In the genomic region with DNA sequence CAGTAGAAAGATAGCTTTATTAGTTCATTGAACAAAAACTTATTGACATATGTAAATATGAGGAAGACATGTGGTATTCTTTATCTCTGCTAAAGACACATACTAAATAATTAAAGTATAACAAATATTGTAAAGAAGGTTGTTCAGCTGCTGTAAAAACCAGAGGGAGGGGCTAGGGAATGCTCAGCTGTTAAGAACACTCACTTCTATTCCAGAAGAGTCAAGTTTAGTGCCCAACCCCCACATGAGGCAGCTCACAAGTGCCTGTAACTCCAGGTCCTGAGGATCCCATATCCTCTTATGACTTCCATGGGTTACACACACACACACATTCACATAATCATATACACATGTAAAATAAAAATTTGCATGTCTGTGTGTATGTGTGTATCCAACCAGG, we compare ENCODE assay signal across 23 mouse cellular contexts.
DNase-seq lines count a peak whose midpoint lies in the region; ATAC-seq and TF ChIP-seq lines count a peak whose summit lies in the region.
"Had no signal": no experiment of that assay in that cellular context is flagged by ENCODE, and none has a peak within 500 bp of the region (broad histone marks: within the 10 kb centered on the region; RNA-seq: fewer than 3 reads in every experiment).

No protein-coding gene starts in this region.

- no peaks in the 10 kb centered on the region for H3K27me3 ChIP-seq in embryonic facial prominence, embryonic 14.5 days (replicated peaks; ENCODE audit: control insufficient read depth, insufficient read depth, low read length)
- no peaks in the 10 kb centered on the region for H3K27me3 ChIP-seq in embryonic facial prominence, embryonic 10.5 days (replicated peaks; ENCODE audit: low read depth, poor library complexity, severe bottlenecking)
- no peaks in the 10 kb centered on the region for H3K27me3 ChIP-seq in limb, embryonic 14.5 days (ENCODE audit: control insufficient read depth, insufficient read depth, low read length)
- H3K27me3 ChIP-seq in limb, embryonic 10.5 days (ENCODE audit: low read depth, poor library complexity, severe bottlenecking): no peaks in the 10 kb centered on the region
- H3K27me3 ChIP-seq in C2C12 (ENCODE audit: control insufficient read depth, insufficient read depth, insufficient read length): no peaks in the 10 kb centered on the region
- H3K27me3 ChIP-seq in myocyte (ENCODE audit: control insufficient read depth, insufficient read depth, insufficient read length): no peaks in the 10 kb centered on the region
- H3K27me3 ChIP-seq: CH12.LX, Patski had no signal

- H3K9ac ChIP-seq in embryonic facial prominence, embryonic 14.5 days (ENCODE audit: low read depth, low read length): no peak overlapping the region
- H3K9ac ChIP-seq in limb, embryonic 14.5 days (ENCODE audit: low read depth, low read length, severe bottlenecking): no peak overlapping the region

- TF ChIP-seq CTCF in C2C12 (IDR thresholded peaks at IDR 0.05; ENCODE audit: control insufficient read depth, insufficient read depth, insufficient read length): no peak

- H3K4me2 ChIP-seq in embryonic facial prominence, embryonic 14.5 days (ENCODE audit: low read depth, low read length): no peak overlapping the region
- no peak overlapping the region for H3K4me2 ChIP-seq in limb, embryonic 14.5 days (replicated peaks; ENCODE audit: low read depth, low read length, severe bottlenecking)
- peak overlapping the region; percentile 41 for H3K4me2 ChIP-seq in myocyte (ENCODE audit: low read depth)

- no peak overlapping the region for H3K27ac ChIP-seq in embryonic facial prominence, embryonic 14.5 days (replicated peaks; ENCODE audit: low read depth, low read length)
- H3K27ac ChIP-seq in embryonic facial prominence, embryonic 10.5 days (replicated peaks): no peak overlapping the region
- no peak overlapping the region for H3K27ac ChIP-seq in limb, embryonic 14.5 days (replicated peaks; ENCODE audit: low read depth, low read length)
- no peak overlapping the region for H3K27ac ChIP-seq in limb, embryonic 10.5 days

- intact Hi-C loops in heart, postnatal 14 days (cut with DNase I): no loop called here

- TF ChIP-seq POLR2A in limb, embryonic 14.5 days (IDR thresholded peaks at IDR 0.05; ENCODE audit: borderline replicate concordance, extremely low read depth, insufficient read depth, insufficient read length): no peak
- no peak for TF ChIP-seq POLR2A in myocyte (IDR thresholded peaks at IDR 0.05; ENCODE audit: insufficient read length, low read depth)

- no peaks in the 10 kb centered on the region for H3K9me3 ChIP-seq in embryonic facial prominence, embryonic 14.5 days (ENCODE audit: control insufficient read depth, low read length)
- H3K9me3 ChIP-seq in embryonic facial prominence, embryonic 10.5 days: no peaks in the 10 kb centered on the region
- no peaks in the 10 kb centered on the region for H3K9me3 ChIP-seq in limb, embryonic 14.5 days (ENCODE audit: control insufficient read depth, low read length)
- no peaks in the 10 kb centered on the region for H3K9me3 ChIP-seq in limb, embryonic 10.5 days (replicated peaks)
- H3K9me3 ChIP-seq: G1E had no signal

- H3K79me3 ChIP-seq in C2C12 (ENCODE audit: low read depth): no peaks in the 10 kb centered on the region

- ATAC-seq in embryonic facial prominence, embryonic 14.5 days (ENCODE audit: low read depth): no peak
- no peak for ATAC-seq in limb, embryonic 14.5 days (ENCODE audit: low FRiP score, low read depth)
- ATAC-seq: activated CD4-positive, CD25-positive, alpha-beta regulatory T cell, adult 4 months; CD4-positive, CD25-positive, alpha-beta regulatory T cell, adult 4 months had no signal

- peak; percentile 27 for DNase-seq in embryonic facial prominence, embryonic 14.5 days (ENCODE audit: low spot score)
- DNase-seq in embryonic facial prominence, embryonic 10.5 days (ENCODE audit: low spot score): no peak
- peak; percentile 7 for DNase-seq in limb, embryonic 14.5 days (ENCODE audit: low spot score)
- DNase-seq in limb, embryonic 10.5 days (ENCODE audit: low spot score): no peak
- no peak for DNase-seq in heart, postnatal 14 days
- DNase-seq in right cerebral cortex, postnatal 14 days: no peak
- DNase-seq: adrenal gland, adult 2 months; adrenal gland, adult 8-10 months; adrenal gland, postnatal 10 days; adrenal gland, postnatal 14 days; adrenal gland, postnatal 25 days; adrenal gland, postnatal 36 days; B cell, adult 2 months; cerebellum, adult 11 months; cerebellum, adult 11-12 months; cerebellum, adult 18-20 months had no signal

- H3ac ChIP-seq in C2C12 (ENCODE audit: control insufficient read depth, insufficient read length, low read depth) (no peak overlapping the region), myocyte (ENCODE audit: control insufficient read depth, insufficient read length) (no peak overlapping the region)

- H3K4me1 ChIP-seq in embryonic facial prominence, embryonic 14.5 days (ENCODE audit: control insufficient read depth, insufficient read depth, low read length): no peaks in the 10 kb centered on the region
- H3K4me1 ChIP-seq in embryonic facial prominence, embryonic 10.5 days: no peaks in the 10 kb centered on the region
- no peaks in the 10 kb centered on the region for H3K4me1 ChIP-seq in limb, embryonic 14.5 days (ENCODE audit: control insufficient read depth, insufficient read depth, low read length)
- H3K4me1 ChIP-seq in limb, embryonic 10.5 days: no peaks in the 10 kb centered on the region

- H3K4me3 ChIP-seq in embryonic facial prominence, embryonic 14.5 days (ENCODE audit: low read depth, low read length): no peak overlapping the region
- no peak overlapping the region for H3K4me3 ChIP-seq in embryonic facial prominence, embryonic 10.5 days
- H3K4me3 ChIP-seq in limb, embryonic 14.5 days (replicated peaks; ENCODE audit: low read length): no peak overlapping the region
- no peak overlapping the region for H3K4me3 ChIP-seq in limb, embryonic 10.5 days
- H3K4me3 ChIP-seq in C2C12 (ENCODE audit: insufficient read depth, poor library complexity, severe bottlenecking) (no peak overlapping the region), myocyte (no peak overlapping the region)

- H3K36me3 ChIP-seq in embryonic facial prominence, embryonic 14.5 days (ENCODE audit: control insufficient read depth, insufficient read depth, low read length): peaks cover 4% of the 10 kb centered on the region; the same call in 1 of the 2 replicates
- peaks cover 7% of the 10 kb centered on the region for H3K36me3 ChIP-seq in embryonic facial prominence, embryonic 10.5 days (replicated peaks)
- peaks cover 4% of the 10 kb centered on the region for H3K36me3 ChIP-seq in limb, embryonic 14.5 days (ENCODE audit: control insufficient read depth, insufficient read depth, low read length)
- H3K36me3 ChIP-seq in limb, embryonic 10.5 days: peaks cover 7% of the 10 kb centered on the region
- H3K36me3 ChIP-seq in C2C12 (ENCODE audit: control insufficient read depth, insufficient read depth) (peaks cover 35% of the 10 kb centered on the region), myocyte (ENCODE audit: control insufficient read depth, insufficient read depth) (peaks cover 11% of the 10 kb centered on the region)

- H3K79me2 ChIP-seq in C2C12 (ENCODE audit: control insufficient read depth, insufficient read depth): no peaks in the 10 kb centered on the region
- no peaks in the 10 kb centered on the region for H3K79me2 ChIP-seq in myocyte (ENCODE audit: control insufficient read depth, insufficient read depth)

TF ChIP-seq in C2C12, 6 proteins besides CTCF, POLR2A, EP300 and RAD21:
- TF ChIP-seq MAX (IDR thresholded peaks at IDR 0.05): no peak
- TF ChIP-seq MYOD1 (IDR thresholded peaks at IDR 0.05; ENCODE audit: control insufficient read depth, insufficient read length, low read depth): peak; percentile 23
TF ChIP-seq in C2C12: peak in this region for 1.

TF ChIP-seq in myocyte, 11 proteins besides CTCF, POLR2A, EP300 and RAD21:
- TF ChIP-seq SRF (IDR thresholded peaks at IDR 0.05; ENCODE audit: control insufficient read depth, insufficient read length, low read depth) (no peak), TCF12 (IDR thresholded peaks at IDR 0.05; ENCODE audit: insufficient read depth, poor library complexity, severe bottlenecking) (peak; percentile 64), CEBPB (IDR thresholded peaks at IDR 0.05; ENCODE audit: insufficient read depth, poor library complexity, severe bottlenecking) (no peak), USF1 (IDR thresholded peaks at IDR 0.05; ENCODE audit: low read depth) (no peak), TCF3 (IDR thresholded peaks at IDR 0.05; ENCODE audit: insufficient read length, low read depth) (no peak), MYOD1 (IDR thresholded peaks at IDR 0.05; ENCODE audit: control insufficient read depth in 1 of 3, insufficient read length in 2 of 3, low read depth in 2 of 3) (peak; percentile 58 to 84 (median 81)), E2F4 (IDR thresholded peaks at IDR 0.05; ENCODE audit: insufficient read depth) (no peak), POLR2AphosphoS2 (IDR thresholded peaks at IDR 0.05; ENCODE audit: insufficient read length, low read depth) (no peak), MAX (IDR thresholded peaks at IDR 0.05; ENCODE audit: low read depth) (no peak), MYOG (IDR thresholded peaks at IDR 0.05; ENCODE audit: control insufficient read depth in 1 of 3, insufficient read depth in 1 of 3, insufficient read length in 2 of 3, low read depth in 2 of 3) (peak in 1 of 3 experiments; percentile 41), REST (IDR thresholded peaks at IDR 0.05; ENCODE audit: insufficient read depth, insufficient read length) (no peak)

Comparison
In these comparisons a context has a peak if more than half of its experiments do, and no peak if none do; other contexts are left out.
1. DNase-seq: peak in embryonic facial prominence, embryonic 14.5 days (single experiment) and limb, embryonic 14.5 days (single experiment); none in embryonic facial prominence, embryonic 10.5 days (single experiment), limb, embryonic 10.5 days (single experiment), heart, postnatal 14 days (0 of 2) and right cerebral cortex, postnatal 14 days (single experiment).